Mouse (Mus musculus) kidney, postnatal 0 days (tissue): ENCODE data around the gene Ptma. TPM values are rescaled to one million over a fixed set of nuclear protein-coding genes. Genes with fewer than 3 reads are reported as not detected.

Source experiments
- ATAC-seq: fragments of 200-750 bp; cut with Nextera tagmentation; replicated peaks from 2 replicates; pipeline ENCODE4 v1.8.0; 2017; ENCODE audit warnings: low read depth, moderate number of reproducible peaks, moderate TSS enrichment, moderate library complexity; ENCODE audit not compliant: low FRiP score
- DNase-seq: peaks from one replicate; pipeline ENCODE4 v3.0.0-alpha.2; 2016; ENCODE audit warnings: low spot score
- H3K27ac ChIP-seq: fragments of 300-500 bp; sonication (generic); 2 replicates; pipeline ENCODE4 v1.5.1; 2014; ENCODE audit warnings: mild to moderate bottlenecking
- H3K27me3 ChIP-seq: fragments of 300-500 bp; sonication (generic); 2 replicates; pipeline ENCODE4 v1.6.1; 2014; ENCODE audit warnings: low read length, mixed read lengths; ENCODE audit not compliant: insufficient read depth
- H3K36me3 ChIP-seq: fragments of 300-500 bp; sonication (generic); 2 replicates; pipeline ENCODE4 v1.6.1; 2014; ENCODE audit warnings: low read length, mixed read lengths; ENCODE audit not compliant: insufficient read depth
- H3K4me1 ChIP-seq: fragments of 300-500 bp; sonication (generic); replicated peaks from 2 replicates; pipeline ENCODE4 v1.6.1; 2014; ENCODE audit warnings: antibody characterized with exemption, low read length, mixed read lengths; ENCODE audit not compliant: insufficient read depth
- H3K4me2 ChIP-seq: fragments of 300-500 bp; sonication (generic); 2 replicates; pipeline ENCODE4 v1.6.1; 2014; ENCODE audit warnings: mild to moderate bottlenecking, low read length, moderate library complexity, mixed read lengths
- H3K4me3 ChIP-seq: fragments of 300-500 bp; sonication (generic); replicated peaks from 2 replicates; pipeline ENCODE4 v1.5.1; 2014; ENCODE audit warnings: low read depth, low read length
- H3K9ac ChIP-seq: fragments of 300-500 bp; sonication (generic); 2 replicates; pipeline ENCODE4 v1.6.1; 2014; ENCODE audit warnings: low read depth, low read length
- H3K9me3 ChIP-seq: fragments of 300-500 bp; sonication (generic); replicated peaks from 2 replicates; pipeline ENCODE4 v1.6.1; 2016; ENCODE audit warnings: low read length, inconsistent platforms, mixed read lengths
- CTCF ChIP-seq: IDR thresholded peaks from 2 replicates; pipeline ENCODE4 v1.5.1; 2016; ENCODE audit warnings: antibody characterized with exemption, low read depth, mild to moderate bottlenecking, moderate library complexity
- WGBS: fragments of 180-500 bp; shearing (Covaris S2); extraction: QIAGEN DNeasy Blood & Tissue Kit; methylation state at CpG from one replicate; pipeline ENCODE4 v1.1.7; 2014; 5-methylcytosine and 5-hydroxymethylcytosine counted together
- polyA plus RNA-seq: library from polyadenylated mRNA; unstranded; fragments of >200 nt; fragmentation: Nextera tagmentation; extraction: Ambion mirVana; gene quantifications from 2 replicates; pipeline ENCODE4 v1.2.1, GENCODE M21; 2015

Gene Ptma
- polyA plus RNA-seq, 1 experiment from 2014 or later: 2,429 TPM

DNA sequence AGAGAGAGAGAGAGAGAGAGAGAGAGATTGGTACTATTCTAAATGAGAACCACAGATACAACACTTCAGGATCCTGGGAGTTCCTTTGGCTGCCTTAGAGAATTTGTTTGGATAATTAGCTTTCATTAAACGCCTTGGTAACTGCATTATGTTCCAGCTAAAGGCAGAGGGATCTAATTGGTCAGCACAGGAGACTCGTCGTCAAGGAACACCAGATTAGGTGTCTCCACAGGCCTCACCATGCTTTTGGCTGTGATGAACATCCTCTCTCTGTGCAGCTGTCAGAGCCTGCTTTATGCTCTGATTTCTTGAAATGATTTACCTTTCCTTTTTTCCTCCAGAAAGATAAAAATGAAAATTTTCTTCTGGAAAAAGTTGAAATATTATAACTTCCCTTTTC lies 20.3 kb downstream of the Ptma start:
- DNase-seq (no peak), ATAC-seq (no peak)
- no peak for TF ChIP-seq CTCF
- Histone ChIP-seq H3K4me2 (no peak overlapping the region), H3K27me3 (no peaks in the 10 kb centered on the region), H3K4me3 (no peak overlapping the region), H3K9ac (no peak overlapping the region), H3K4me1 (no peaks in the 10 kb centered on the region), H3K27ac (no peak overlapping the region), H3K36me3 (peaks cover 29% of the 10 kb centered on the region), H3K9me3 (no peaks in the 10 kb centered on the region)
- WGBS: 72% methylated on average over 3 of the region's 3 CpGs

DNA sequence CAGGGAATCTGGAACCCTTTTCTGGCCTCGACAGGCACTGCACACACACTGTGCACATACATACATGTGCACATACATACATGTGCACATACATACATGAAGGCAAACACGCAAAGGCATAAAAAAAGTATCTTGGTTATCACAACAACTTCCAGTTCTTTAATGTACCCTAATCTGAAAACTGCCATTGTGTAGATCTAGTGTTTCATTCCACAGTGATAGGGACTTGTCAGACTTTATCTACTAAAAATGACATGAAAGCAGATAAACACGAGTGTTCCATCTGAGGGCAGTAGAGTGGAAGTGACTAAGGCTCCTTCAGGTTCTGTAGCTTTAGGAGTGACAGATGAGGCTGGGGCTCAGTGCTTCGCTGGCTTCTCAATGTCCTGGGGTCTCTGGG lies 24.8 kb downstream of the Ptma start:
- 82% methylated on average over 4 of the region's 4 CpGs for WGBS

DNA sequence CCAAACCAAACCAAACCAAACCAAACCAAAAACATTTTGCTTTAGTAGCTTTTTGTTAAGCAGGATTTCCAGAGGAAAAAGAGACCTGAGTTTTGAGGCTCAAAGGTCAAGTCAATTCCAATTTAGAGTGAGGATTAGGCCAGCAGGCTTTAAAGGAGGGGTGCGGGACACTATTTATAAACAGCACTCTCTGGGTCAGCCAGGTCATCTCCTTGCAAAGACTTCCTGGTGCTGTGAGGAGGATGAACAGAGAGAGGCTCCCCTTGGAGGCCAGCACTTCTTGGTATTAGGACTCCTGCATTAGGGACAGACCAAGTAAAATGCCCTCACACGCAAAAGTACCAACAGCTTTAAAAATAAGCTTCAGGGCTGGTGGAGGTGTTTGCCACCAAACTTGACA lies 25.4 kb downstream of the Ptma start:
- Histone ChIP-seq H3K27me3 (no peaks in the 10 kb centered on the region), H3K9ac (no peak overlapping the region), H3K4me2 (no peak overlapping the region), H3K4me3 (no peak overlapping the region), H3K27ac (no peak overlapping the region), H3K9me3 (no peaks in the 10 kb centered on the region), H3K36me3 (peaks cover 7% of the 10 kb centered on the region; the same call in 1 of the 2 replicates), H3K4me1 (no peaks in the 10 kb centered on the region)
- ATAC-seq: no peak
- TF ChIP-seq CTCF: no peak
- DNase-seq: no peak
- WGBS: 55% methylated on average over 2 of the region's 2 CpGs

More for the DNA sequence above, 24.8 kb downstream of the Ptma start:
- no peaks in the 10 kb centered on the region for H3K27me3 ChIP-seq
- H3K36me3 ChIP-seq: peaks cover 3% of the 10 kb centered on the region; the same call in 1 of the 2 replicates
- H3K4me3 ChIP-seq: no peak overlapping the region
- no peak for TF ChIP-seq CTCF
- H3K9ac ChIP-seq: no peak overlapping the region
- no peak overlapping the region for H3K27ac ChIP-seq
- no peaks in the 10 kb centered on the region for H3K9me3 ChIP-seq
- no peaks in the 10 kb centered on the region for H3K4me1 ChIP-seq
- no peak overlapping the region for H3K4me2 ChIP-seq
- DNase-seq (no peak), ATAC-seq (no peak)

DNA sequence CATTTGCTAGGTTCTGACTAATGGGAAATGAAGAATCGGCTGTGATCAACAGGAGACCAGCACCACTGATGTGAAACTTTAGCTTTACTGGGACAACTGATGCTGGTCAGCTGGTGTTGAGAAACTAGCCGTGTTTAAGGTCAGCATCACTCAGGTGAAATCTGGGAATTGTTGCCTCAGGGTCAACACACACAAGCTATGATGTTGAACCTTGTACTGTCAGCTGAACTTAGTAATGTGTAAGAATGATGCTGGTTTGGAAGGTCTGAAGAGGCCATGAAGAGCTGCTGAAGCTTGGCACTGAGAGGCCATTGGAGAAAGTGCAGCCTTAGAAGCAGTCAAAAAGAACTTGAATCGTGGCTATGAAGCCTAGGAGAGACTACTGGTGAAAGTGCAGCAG lies 29.1 kb downstream of the Ptma start:
- ATAC-seq (no peak), DNase-seq (no peak)
- Histone ChIP-seq H3K9me3 (no peaks in the 10 kb centered on the region), H3K4me2 (no peak overlapping the region), H3K9ac (no peak overlapping the region), H3K4me3 (no peak overlapping the region), H3K36me3 (0 out of 2 replicates have a peak, but pooled peaks cover 5% of the 10 kb centered on the region), H3K27ac (no peak overlapping the region), H3K27me3 (no peaks in the 10 kb centered on the region), H3K4me1 (no peaks in the 10 kb centered on the region)
- TF ChIP-seq CTCF: no peak
- whole genome bisulfite sequencing: 75% methylated on average over 3 of the region's 3 CpGs

DNA sequence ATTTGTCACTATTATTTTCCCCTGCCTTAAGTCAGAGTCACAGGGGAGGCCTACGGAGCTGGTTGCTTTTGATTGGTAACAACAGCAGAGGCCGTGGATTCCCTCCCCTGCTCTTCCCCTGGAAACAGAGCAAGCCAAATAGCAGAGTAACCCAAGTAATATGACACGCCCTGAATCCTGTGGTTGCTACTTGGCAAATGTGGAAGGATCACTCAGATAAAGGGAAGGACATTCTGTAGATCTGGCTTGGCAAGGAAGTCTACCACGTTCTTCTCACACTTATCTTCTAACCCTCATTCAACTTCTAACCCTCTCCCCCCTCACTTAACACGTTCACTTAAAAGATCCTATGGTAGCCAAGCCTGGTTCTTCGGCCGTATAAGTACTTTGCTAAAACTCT lies 31.3 kb downstream of the Ptma start:
- no peak overlapping the region for H3K4me3 ChIP-seq
- H3K27ac ChIP-seq: no peak overlapping the region
- no peaks in the 10 kb centered on the region for H3K9me3 ChIP-seq
- DNase-seq (peak; percentile 46), ATAC-seq (no peak)
- H3K4me1 ChIP-seq: no peaks in the 10 kb centered on the region
- no peaks in the 10 kb centered on the region for H3K27me3 ChIP-seq
- H3K9ac ChIP-seq: no peak overlapping the region
- H3K36me3 ChIP-seq: 0 out of 2 replicates have a peak, but pooled peaks cover 5% of the 10 kb centered on the region
- TF ChIP-seq CTCF: no peak
- WGBS: 57% methylated on average over 7 of the region's 7 CpGs
- no peak overlapping the region for H3K4me2 ChIP-seq

DNA sequence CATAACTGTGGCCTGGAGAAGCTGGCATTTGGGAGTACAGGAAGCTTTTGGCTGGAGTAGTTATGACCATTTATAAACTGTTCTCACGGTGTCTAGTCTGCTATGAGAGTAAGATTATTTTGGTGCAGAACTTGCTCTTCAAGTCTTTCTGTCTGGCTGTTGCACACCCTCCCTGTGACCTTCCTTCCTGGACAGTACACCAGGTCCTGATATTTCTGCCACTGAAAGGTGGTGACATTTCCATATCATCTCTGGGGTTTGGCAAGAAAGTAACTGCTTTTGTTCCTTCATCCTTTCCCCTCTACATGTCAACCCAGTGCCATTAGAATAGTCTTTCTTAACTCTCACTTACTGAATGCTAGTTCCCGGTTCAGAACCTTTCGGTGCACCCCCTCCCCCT lies 32.7 kb downstream of the Ptma start:
- DNase-seq: no peak
- Histone ChIP-seq H3K9ac (no peak overlapping the region), H3K4me2 (no peak overlapping the region), H3K27ac (no peak overlapping the region), H3K36me3 (0 out of 2 replicates have a peak, but pooled peaks cover 9% of the 10 kb centered on the region), H3K4me3 (no peak overlapping the region), H3K27me3 (no peaks in the 10 kb centered on the region), H3K9me3 (no peaks in the 10 kb centered on the region), H3K4me1 (no peaks in the 10 kb centered on the region)
- 91% methylated on average over 3 of the region's 3 CpGs for WGBS
- TF ChIP-seq CTCF: no peak
- ATAC-seq: no peak

DNA sequence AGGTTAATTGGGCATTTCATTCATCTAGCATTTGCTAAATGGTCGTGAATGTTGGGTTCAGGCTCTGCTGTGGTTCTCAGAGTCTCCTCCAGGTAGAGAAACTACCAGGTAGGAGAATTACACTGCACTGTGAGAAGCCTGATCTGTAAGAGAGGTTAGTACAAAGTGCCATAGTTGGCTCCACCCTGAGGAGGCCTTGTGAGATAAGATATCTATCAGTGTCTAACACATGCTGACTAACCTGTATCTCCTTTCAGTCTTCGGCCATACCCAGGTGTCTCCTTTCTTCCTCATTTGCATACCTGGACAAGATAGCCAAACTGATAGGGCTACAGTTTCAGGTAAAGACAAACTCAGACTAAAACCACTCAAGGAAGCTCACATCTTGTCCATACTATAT lies 36.1 kb downstream of the Ptma start:
- 83% methylated on average over 2 of the region's 2 CpGs for WGBS
- no peak overlapping the region for H3K4me3 ChIP-seq
- H3K4me1 ChIP-seq: no peaks in the 10 kb centered on the region
- no peak overlapping the region for H3K27ac ChIP-seq
- H3K27me3 ChIP-seq: no peaks in the 10 kb centered on the region
- ATAC-seq: no peak
- H3K4me2 ChIP-seq: no peak overlapping the region
- TF ChIP-seq CTCF: no peak
- no peaks in the 10 kb centered on the region for H3K9me3 ChIP-seq
- H3K36me3 ChIP-seq: 0 out of 2 replicates have a peak, but pooled peaks cover 4% of the 10 kb centered on the region
- no peak overlapping the region for H3K9ac ChIP-seq
- no peak for DNase-seq
